Mouse (Mus musculus): Measurements from ENCODE around the gene Inafm1. TPM values are rescaled to one million over a fixed set of nuclear protein-coding genes. Genes with fewer than 3 reads are reported as not detected.
A peak's percentile ranks its signal among the peaks of the same experiment; 100 is the strongest.

Gene Inafm1
- polyA plus RNA-seq, 1 experiment from 2014 or later: 13.0 TPM

DNA sequence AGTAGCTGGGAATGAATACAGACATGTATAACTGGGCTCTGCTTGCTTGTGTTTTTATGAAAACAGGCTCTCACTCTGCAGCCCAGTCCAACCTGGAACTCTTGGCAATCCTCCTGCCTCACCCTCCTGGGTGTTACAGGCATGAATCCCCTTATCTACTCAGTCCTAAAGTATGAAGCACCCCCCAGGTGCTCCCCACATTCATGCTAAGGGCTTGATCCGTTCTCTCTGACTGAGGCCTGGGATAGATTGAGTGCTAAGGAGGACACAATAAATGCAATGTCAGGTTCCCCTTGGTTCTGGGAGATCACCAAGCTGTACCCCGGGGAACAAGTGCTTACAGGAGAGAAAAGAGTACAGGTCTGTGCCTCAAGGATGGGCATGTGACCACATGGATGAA, 24.2 kb upstream of the Inafm1 start:
- no peak for TF ChIP-seq CTCF (IDR thresholded peaks at IDR 0.05)
- CTCF ChIA-PET: interaction anchor here (1.3 kb wide), 1 partner anchor 16 kb away, joined by 5 read pairs; no protein-coding TSS in a partner anchor
- DNase-seq (ENCODE audit: low read depth, low spot score) (no peak), ATAC-seq (no peak)
- POLR2A ChIA-PET: interaction anchor here (0.7 to 1.2 kb wide), 2 partner anchors 77 to 102 kb away, joined by 3 read pairs; no protein-coding TSS in a partner anchor
- in situ Hi-C loops (cut with MboI; ENCODE audit: low pct_unique_long_range_greater_than_20kb): no loop called here
- H3K27me3 ChIP-seq: no peaks in the 10 kb centered on the region

DNA sequence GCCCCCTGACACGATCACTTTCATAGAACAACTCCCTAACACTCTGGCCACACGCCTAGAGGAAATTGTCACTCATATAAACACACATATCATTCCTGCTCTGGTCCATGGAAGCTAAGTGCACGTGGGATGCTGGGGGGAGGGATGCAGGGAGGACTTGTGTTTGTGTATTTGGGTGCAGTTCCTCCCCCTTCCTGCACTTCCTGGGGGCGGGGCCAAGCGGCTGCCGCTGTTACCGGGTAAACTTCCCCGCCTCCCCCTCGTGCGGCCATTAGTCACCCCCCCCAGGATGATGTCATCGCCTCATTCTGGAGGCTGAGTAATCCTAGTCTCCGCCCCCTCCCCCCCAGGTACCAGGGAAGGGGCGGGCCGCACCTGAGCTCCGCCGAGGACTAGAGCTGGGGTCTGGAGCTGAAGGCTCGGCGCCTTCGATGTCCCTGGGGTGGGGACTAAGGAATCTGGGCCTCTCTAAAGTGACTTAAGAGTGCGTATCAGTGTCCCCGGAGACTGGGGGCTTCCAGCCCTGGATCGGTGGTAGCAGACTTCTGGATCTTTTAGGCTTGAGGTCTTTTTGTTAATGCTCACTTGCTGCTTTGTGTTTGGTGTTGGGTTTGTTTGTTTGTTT, 23.5 kb upstream of the Inafm1 start:
- DNase-seq (ENCODE audit: low read depth, low spot score) (no peak), ATAC-seq (peak; percentile 18)

GRCm38 (mm10) chr7:16296146-16296545, 22.7 kb upstream of the Inafm1 start:
- no peaks in the 10 kb centered on the region for H3K27me3 ChIP-seq
- ChIA-PET POLR2A (interaction anchor here (0.6 to 1.2 kb wide), 2 partner anchors 9 to 103 kb away, joined by 3 read pairs; no protein-coding TSS in a partner anchor), CTCF (interaction anchor here (1.3 kb wide), 1 partner anchor 17 kb away, joined by 5 read pairs; no protein-coding TSS in a partner anchor)
- ATAC-seq (no peak), DNase-seq (ENCODE audit: low read depth, low spot score) (no peak)
- no peak for TF ChIP-seq CTCF (IDR thresholded peaks at IDR 0.05)
- in situ Hi-C loops (cut with MboI; ENCODE audit: low pct_unique_long_range_greater_than_20kb): no loop called here

More for the DNA sequence above, 23.5 kb upstream of the Inafm1 start:
- H3K27me3 ChIP-seq: no peaks in the 10 kb centered on the region
- TF ChIP-seq CTCF (IDR thresholded peaks at IDR 0.05): no peak
- in situ Hi-C loops (cut with MboI; ENCODE audit: low pct_unique_long_range_greater_than_20kb): no loop called here
- POLR2A ChIA-PET: interaction anchor here (0.6 to 1.2 kb wide), 2 partner anchors 9 to 103 kb away, joined by 3 read pairs; no protein-coding TSS in a partner anchor
- CTCF ChIA-PET: interaction anchor here (1.3 kb wide), 1 partner anchor 16 kb away, joined by 5 read pairs; no protein-coding TSS in a partner anchor

DNA sequence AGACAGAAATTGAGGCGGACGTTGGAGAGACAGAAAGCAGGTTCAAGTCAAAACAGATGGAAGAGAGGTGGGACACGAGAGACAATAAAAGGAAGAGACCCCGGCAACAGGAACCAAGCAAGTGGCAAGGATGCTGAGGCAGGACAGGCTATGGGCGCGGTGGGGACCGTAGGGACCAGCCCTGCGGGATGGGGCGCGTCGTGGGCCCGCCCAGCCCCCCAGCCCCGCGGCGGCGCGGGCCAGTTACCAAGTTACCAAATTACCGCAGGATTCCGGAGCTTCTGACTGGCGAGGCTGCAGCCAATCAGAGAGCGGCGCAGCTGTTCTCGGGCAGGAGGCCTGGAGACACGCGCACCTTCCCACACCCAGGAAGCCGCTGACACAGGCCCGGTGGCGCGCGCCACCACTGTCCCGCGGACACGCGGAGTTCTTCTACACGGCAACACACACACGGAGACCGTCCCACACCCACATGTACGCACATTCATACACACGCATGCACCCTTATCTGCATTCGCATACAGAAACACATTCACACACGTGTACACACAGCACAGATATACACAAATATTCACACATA, 22.0 kb upstream of the Inafm1 start:
- in situ Hi-C loops (cut with MboI; ENCODE audit: low pct_unique_long_range_greater_than_20kb): no loop called here
- no peak for DNase-seq (ENCODE audit: low read depth, low spot score)
- TF ChIP-seq CTCF (IDR thresholded peaks at IDR 0.05): no peak
- CTCF ChIA-PET: interaction anchor here (0.7 to 2.5 kb wide), 23 partner anchors 10 to 130 kb away, joined by 3 to 39 read pairs (median 5); no protein-coding TSS in a partner anchor
- ATAC-seq: peak; percentile 84
- H3K27me3 ChIP-seq: no peaks in the 10 kb centered on the region
- POLR2A ChIA-PET: interaction anchor here (1.0 to 1.6 kb wide), 3 partner anchors 15 to 31 kb away, joined by 4 to 10 read pairs (median 5); no protein-coding TSS in a partner anchor

DNA sequence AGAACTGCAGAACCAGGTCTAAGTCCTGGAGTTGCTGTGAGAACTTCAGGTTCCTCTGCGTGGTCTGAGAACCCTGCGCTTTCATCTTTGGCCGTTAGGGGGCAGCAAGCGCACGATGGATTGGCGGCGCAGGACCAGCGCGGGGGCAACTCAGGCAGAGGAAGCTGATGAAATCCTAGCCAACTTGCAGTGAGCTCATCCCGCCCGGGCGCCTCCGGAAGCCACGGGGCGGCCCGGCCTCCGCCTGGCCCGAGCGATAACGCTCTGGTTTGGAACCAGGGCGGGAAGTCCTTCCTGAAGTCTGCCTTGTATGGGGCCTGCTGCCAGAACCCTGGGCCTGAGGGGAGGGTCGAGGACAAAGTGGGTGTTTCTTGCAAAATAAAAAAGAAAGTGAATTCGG, 21.4 kb upstream of the Inafm1 start:
- ChIA-PET POLR2A (interaction anchor here (1.0 to 1.6 kb wide), 4 partner anchors 16 to 57 kb away, joined by 3 to 10 read pairs (median 4); no protein-coding TSS in a partner anchor), CTCF (interaction anchor here (0.7 to 2.5 kb wide), 23 partner anchors 9 to 131 kb away, joined by 3 to 39 read pairs (median 5); no protein-coding TSS in a partner anchor)
- DNase-seq (ENCODE audit: low read depth, low spot score) (no peak), ATAC-seq (peak; percentile 75)
- peak; percentile 99 for TF ChIP-seq CTCF (IDR thresholded peaks at IDR 0.05)
- in situ Hi-C loops (cut with MboI; ENCODE audit: low pct_unique_long_range_greater_than_20kb): loop anchor here (5.0 kb wide), 2 partner anchors 32 to 87 kb away; no protein-coding TSS in a partner anchor
- H3K27me3 ChIP-seq: no peaks in the 10 kb centered on the region

DNA sequence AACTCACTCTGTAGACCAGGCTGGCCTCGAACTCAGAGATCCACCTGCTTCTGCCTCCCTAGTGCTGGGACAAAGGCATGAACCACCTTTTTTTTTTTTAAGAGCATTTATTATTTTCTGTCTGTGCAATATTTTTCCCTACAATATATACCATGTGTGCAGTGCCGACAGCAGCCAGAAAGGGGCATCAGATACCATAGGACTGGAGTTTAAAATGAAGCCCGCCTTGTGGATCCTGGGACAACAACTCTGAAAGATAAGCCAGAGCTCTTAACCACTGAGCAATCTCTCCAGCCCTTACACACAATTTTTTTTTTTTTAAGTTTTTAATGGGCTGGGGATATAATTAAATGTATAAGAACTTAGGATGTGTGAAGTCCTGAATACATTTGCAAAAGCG, 20.9 kb upstream of the Inafm1 start:
- no peak for DNase-seq (ENCODE audit: low read depth, low spot score)
- ATAC-seq: no peak
- TF ChIP-seq CTCF (IDR thresholded peaks at IDR 0.05): no peak
- POLR2A ChIA-PET: interaction anchor here (0.7 to 1.6 kb wide), 5 partner anchors 17 to 57 kb away, joined by 3 to 10 read pairs (median 5); no protein-coding TSS in a partner anchor
- in situ Hi-C loops (cut with MboI; ENCODE audit: low pct_unique_long_range_greater_than_20kb): loop anchor here (5.0 kb wide), 2 partner anchors 33 to 88 kb away; no protein-coding TSS in a partner anchor
- no peaks in the 10 kb centered on the region for H3K27me3 ChIP-seq
- CTCF ChIA-PET: interaction anchor here (0.7 to 2.5 kb wide), 22 partner anchors 9 to 131 kb away, joined by 3 to 39 read pairs (median 5); no protein-coding TSS in a partner anchor

- POLR2A ChIA-PET: interaction anchor here (0.6 kb wide), 2 partner anchors 9 to 56 kb away, joined by 3 read pairs; no protein-coding TSS in a partner anchor
- in situ Hi-C loops (cut with MboI; ENCODE audit: low pct_unique_long_range_greater_than_20kb): no loop called here
- ATAC-seq (no peak), DNase-seq (ENCODE audit: low read depth, low spot score) (no peak)
- CTCF ChIA-PET: interaction anchor here (0.6 kb wide), 1 partner anchor 25 kb away, joined by 3 read pairs; no protein-coding TSS in a partner anchor
- no peak for TF ChIP-seq CTCF (IDR thresholded peaks at IDR 0.05)
- H3K27me3 ChIP-seq: no peaks in the 10 kb centered on the region
These were observed 14.4 kb upstream of the Inafm1 start for GRCm38 (mm10) chr7:16287791-16288190.

- no peak for ATAC-seq
- in situ Hi-C loops (cut with MboI; ENCODE audit: low pct_unique_long_range_greater_than_20kb): no loop called here
- POLR2A ChIA-PET: no interaction called here
- TF ChIP-seq CTCF (IDR thresholded peaks at IDR 0.05): no peak
- no peaks in the 10 kb centered on the region for H3K27me3 ChIP-seq
- DNase-seq (ENCODE audit: low read depth, low spot score): no peak
- CTCF ChIA-PET: no interaction called here
These were observed 13.6 kb upstream of the Inafm1 start for GRCm38 (mm10) chr7:16287016-16287415.

- DNase-seq (ENCODE audit: low read depth, low spot score) (peak; percentile 91), ATAC-seq (peak; percentile 82)
- H3K27me3 ChIP-seq: no peaks in the 10 kb centered on the region
- no peak for TF ChIP-seq CTCF (IDR thresholded peaks at IDR 0.05)
- in situ Hi-C loops (cut with MboI; ENCODE audit: low pct_unique_long_range_greater_than_20kb): no loop called here
- ChIA-PET POLR2A (interaction anchor here (0.6 kb wide), 1 partner anchor 730 kb away, joined by 3 read pairs; no protein-coding TSS in a partner anchor), CTCF (interaction anchor here (0.7 to 1.3 kb wide), 3 partner anchors 8 to 11 kb away, joined by 3 to 7 read pairs (median 4); no protein-coding TSS in a partner anchor)
These were observed 12.9 kb upstream of the Inafm1 start, which contains the start of gene Ccdc9 for GRCm38 (mm10) chr7:16286026-16286961. TSS of gene Ccdc9 (minus strand) at chr7:16286795.

Measured in Patski (cell line).